Mouse (Mus musculus) ES-E14 (cell line): ENCODE measurements around the gene Il6. TPM values are rescaled to one million over a fixed set of nuclear protein-coding genes. Genes with fewer than 3 reads are reported as not detected.

Experiments used
- DNase-seq: peaks from one replicate; pipeline ENCODE4 v3.0.0-alpha.2; 2013; ENCODE audit warnings: low read depth, low spot score
- H3K27ac ChIP-seq: 2 replicates; pipeline ENCODE4 v1.5.1; 2012; ENCODE audit warnings: low read depth, mild to moderate bottlenecking, low read length, moderate library complexity, mixed read lengths; ENCODE audit not compliant: poor library complexity, insufficient read depth, severe bottlenecking
- H3K36me3 ChIP-seq: 2 replicates; pipeline ENCODE4 v1.6.1; 2012; ENCODE audit warnings: mild to moderate bottlenecking, low read length, moderate library complexity, mixed read lengths; ENCODE audit not compliant: control insufficient read depth, poor library complexity, insufficient read depth, severe bottlenecking
- H3K4me1 ChIP-seq, 2 experiments: fragments of 150-350 bp in 1 of 2; sonication (generic) in 1 of 2; 2 replicates each; pipeline ENCODE4 v1.6.1; 2012; ENCODE audit warnings: low read length in 2 of 2, mild to moderate bottlenecking in 1 of 2, mixed read lengths in 1 of 2; ENCODE audit not compliant: control insufficient read depth in 2 of 2, insufficient read depth in 2 of 2, poor library complexity in 1 of 2
- H3K4me3 ChIP-seq, 2 experiments: fragments of 150-350 bp in 1 of 2; sonication (generic) in 1 of 2; 2 replicates each; pipeline ENCODE4 v1.5.1; 2012; ENCODE audit warnings: low read length in 2 of 2, low read depth in 1 of 2, mild to moderate bottlenecking in 1 of 2, mixed read lengths in 1 of 2; ENCODE audit not compliant: insufficient read depth in 1 of 2, poor library complexity in 1 of 2, severe bottlenecking in 1 of 2
- H3K9ac ChIP-seq: 2 replicates; pipeline ENCODE4 v1.6.1; 2012; ENCODE audit warnings: low read depth, mild to moderate bottlenecking, low read length, mixed read lengths; ENCODE audit not compliant: poor library complexity, insufficient read depth, severe bottlenecking
- H3K9me3 ChIP-seq: fragments of 150-350 bp; sonication (generic); 2 replicates; pipeline ENCODE4 v1.6.1; 2012; ENCODE audit warnings: low read depth, mild to moderate bottlenecking, low read length; ENCODE audit not compliant: control insufficient read depth, insufficient read depth
- CHD2 ChIP-seq: IDR thresholded peaks from 2 replicates; pipeline ENCODE4 v1.6.1; 2014; ENCODE audit warnings: mild to moderate bottlenecking, low read depth, low read length, inconsistent platforms
- HCFC1 ChIP-seq: IDR thresholded peaks from 2 replicates; pipeline ENCODE4 v1.6.1; 2012; ENCODE audit warnings: low read length, inconsistent platforms, borderline replicate concordance; ENCODE audit not compliant: insufficient read depth
- MAFK ChIP-seq: IDR thresholded peaks from 2 replicates; pipeline ENCODE4 v1.6.1; 2014; ENCODE audit warnings: mild to moderate bottlenecking, low read depth, low read length, inconsistent platforms; ENCODE audit not compliant: insufficient read depth
- ZC3H11A ChIP-seq: IDR thresholded peaks from 2 replicates; pipeline ENCODE4 v1.6.1; 2012; ENCODE audit warnings: low read depth, mild to moderate bottlenecking, inconsistent platforms, low read length, borderline replicate concordance
- ZNF384 ChIP-seq: IDR thresholded peaks from 2 replicates; pipeline ENCODE4 v1.6.1; 2012; ENCODE audit warnings: low read depth, low read length, inconsistent platforms
- in situ Hi-C, 2 experiments: fragments of 600-800 bp; cut with MboI; formaldehyde crosslinking; loops; one replicate each; pipeline ENCODE4 v1.15.1; 2025; ENCODE audit warnings: low sequenced_read_pairs in 2 of 2, inconsistent platforms in 1 of 2; ENCODE audit not compliant: unreplicated experiment in 2 of 2
- total RNA-seq: library from RNA; depleted of rRNA; stranded (reverse); fragments of 300-350 nt; gene quantifications from 2 replicates; pipeline ENCODE4 v1.2.3, GENCODE M21; 2012; rRNA removed

The Il6 gene
- total RNA-seq, result not detected in 2 replicates

- Histone ChIP-seq H3K4me1 (no peaks in the 10 kb centered on the region), H3K4me3 (no peak within 1 kb of the TSS), H3K27ac (no peak within 1 kb of the TSS), H3K36me3 (no peaks in the 10 kb centered on the region), H3K9me3 (no peaks in the 10 kb centered on the region), H3K9ac (no peak within 1 kb of the TSS)
- TF ChIP-seq HCFC1, result no peak
- TF ChIP-seq MAFK, result no peak
- TF ChIP-seq ZC3H11A, result no peak
- no peak for TF ChIP-seq ZNF384
- no peak for TF ChIP-seq CHD2
- in situ Hi-C loops, result no loop called here
- peak; percentile 13 for DNase-seq
These were observed at the start of gene Il6 for GRCm38 (mm10) chr5:30012726-30013503. TSS of gene Il6 (plus strand) at chr5:30013114.

DNA sequence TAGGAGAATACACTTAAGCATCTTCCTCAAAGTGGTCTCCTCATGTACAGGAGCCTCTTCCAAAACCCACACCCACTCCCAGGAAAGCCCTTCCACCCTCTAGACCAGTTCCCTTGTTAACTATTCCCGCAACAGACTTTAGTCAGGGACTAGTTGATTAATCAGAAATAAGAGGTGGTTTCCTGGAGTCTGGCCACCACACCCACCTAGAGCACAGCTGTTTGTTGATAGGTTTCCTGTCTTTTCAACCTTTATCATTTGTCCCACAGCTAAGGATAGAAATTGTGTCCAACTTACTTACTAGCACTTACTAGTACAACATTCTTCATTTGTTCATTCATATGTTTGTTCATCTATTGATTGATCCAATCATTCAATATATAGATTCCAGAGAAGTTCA lies 49.4 kb upstream of the Il6 start:
- Histone ChIP-seq H3K36me3 (no peaks in the 10 kb centered on the region), H3K27ac (no peak overlapping the region), H3K9ac (no peak overlapping the region), H3K9me3 (no peaks in the 10 kb centered on the region), H3K4me1 (no peaks in the 10 kb centered on the region), H3K4me3 (no peak overlapping the region)
- no peak for DNase-seq
- in situ Hi-C loops, result no loop called here
- TF ChIP-seq CHD2 (no peak), HCFC1 (no peak), ZNF384 (no peak), MAFK (no peak), ZC3H11A (no peak)

DNA sequence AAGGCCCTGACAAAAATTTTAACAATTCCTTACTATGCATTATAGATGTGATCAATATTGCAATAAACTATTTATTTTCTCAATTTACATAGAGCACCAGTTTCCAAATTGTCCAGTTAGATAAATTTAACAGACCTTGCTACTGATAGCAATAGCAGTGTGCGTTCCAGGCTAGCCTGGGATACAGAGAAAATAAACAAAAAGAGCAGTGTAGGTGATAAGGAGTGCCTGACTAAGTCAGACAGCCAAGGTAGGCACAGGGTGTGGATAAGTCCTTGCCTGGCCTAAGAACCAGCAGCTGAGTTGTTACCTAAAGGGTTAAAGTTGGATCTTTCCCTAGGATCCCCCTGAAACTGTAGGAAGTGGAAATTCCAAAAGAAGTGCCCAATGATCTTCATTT lies 42.7 kb upstream of the Il6 start:
- no peak for DNase-seq
- H3K9me3 ChIP-seq, result no peaks in the 10 kb centered on the region
- H3K27ac ChIP-seq, result no peak overlapping the region
- no peak overlapping the region for H3K4me3 ChIP-seq
- no peaks in the 10 kb centered on the region for H3K4me1 ChIP-seq
- TF ChIP-seq MAFK, result no peak
- TF ChIP-seq CHD2, result no peak
- no peak for TF ChIP-seq HCFC1
- TF ChIP-seq ZNF384, result no peak
- no peak for TF ChIP-seq ZC3H11A
- no peak overlapping the region for H3K9ac ChIP-seq
- H3K36me3 ChIP-seq, result no peaks in the 10 kb centered on the region
- in situ Hi-C loops, result no loop called here

GRCm38 (mm10) chr5:29972796-29973195 lies 40.1 kb upstream of the Il6 start:
- Histone ChIP-seq H3K36me3 (no peaks in the 10 kb centered on the region), H3K4me3 (no peak overlapping the region), H3K9ac (no peak overlapping the region), H3K9me3 (no peaks in the 10 kb centered on the region), H3K4me1 (no peaks in the 10 kb centered on the region), H3K27ac (no peak overlapping the region)
- DNase-seq, result no peak
- in situ Hi-C loops, result no loop called here
- TF ChIP-seq MAFK (no peak), ZNF384 (no peak), CHD2 (no peak), ZC3H11A (no peak), HCFC1 (no peak)

DNA sequence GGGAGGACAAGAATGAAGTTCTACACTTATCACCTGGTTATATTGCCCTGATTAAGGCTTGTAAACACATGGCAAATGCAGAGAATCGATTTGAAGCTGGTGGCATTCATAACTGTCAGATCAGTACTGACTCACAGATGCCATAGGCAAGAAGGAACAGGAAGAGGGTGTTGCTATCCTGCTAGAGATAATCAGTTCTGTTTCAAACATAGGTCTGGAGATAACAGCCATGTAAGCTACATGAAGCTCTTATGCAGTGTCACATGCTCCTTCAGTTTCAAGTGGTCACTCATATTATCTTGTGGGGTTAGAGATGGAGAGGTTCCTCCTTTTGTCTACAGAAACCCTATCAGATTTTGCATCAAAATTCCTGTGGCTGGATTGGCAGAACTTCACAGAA lies 39.4 kb upstream of the Il6 start:
- Histone ChIP-seq H3K4me3 (no peak overlapping the region), H3K9ac (no peak overlapping the region), H3K27ac (no peak overlapping the region), H3K36me3 (no peaks in the 10 kb centered on the region), H3K9me3 (no peaks in the 10 kb centered on the region), H3K4me1 (no peaks in the 10 kb centered on the region)
- TF ChIP-seq HCFC1 (no peak), MAFK (no peak)
- no peak for DNase-seq
- in situ Hi-C loops, result no loop called here
